Mouse (Mus musculus) MEL (cell line): ENCODE measurements around the gene Fgfr2. TPM values are rescaled to one million over a fixed set of nuclear protein-coding genes. Genes with fewer than 3 reads are reported as not detected.
"Not testable (repeated sequence)": the region's sequence is repeated elsewhere in the genome, so short reads cannot be mapped to it uniquely, and the experiment has no call there.

Experiments
- DNase-seq: peaks from one replicate; pipeline ENCODE4 v3.0.0; 2011; ENCODE audit warnings: low read depth, low spot score
- H3K27ac ChIP-seq: 2 replicates; pipeline ENCODE4 v1.5.1; 2012; ENCODE audit warnings: low read depth, mild to moderate bottlenecking, control low read depth, low read length, moderate library complexity; ENCODE audit not compliant: control insufficient read depth
- H3K27me3 ChIP-seq, 2 experiments: fragments of 150-350 bp in 1 of 2; sonication (generic) in 1 of 2; 2 replicates each; pipeline ENCODE4 v1.6.1; 2012; ENCODE audit warnings: low read length in 2 of 2, mild to moderate bottlenecking in 2 of 2, improper control_type of control experiment in 1 of 2, moderate library complexity in 1 of 2; ENCODE audit not compliant: insufficient read depth in 2 of 2, control insufficient read depth in 1 of 2
- H3K36me3 ChIP-seq, 2 experiments: 2 replicates each; pipeline ENCODE4 v1.6.1; 2012 to 2014; ENCODE audit warnings: low read length in 2 of 2, improper control_type of control experiment in 1 of 2, inconsistent platforms in 1 of 2, mild to moderate bottlenecking in 1 of 2; ENCODE audit not compliant: insufficient read depth in 2 of 2, control insufficient read depth in 1 of 2
- H3K4me1 ChIP-seq, 2 experiments: fragments of 150-350 bp in 1 of 2; sonication (generic) in 1 of 2; 2 replicates each; pipeline ENCODE4 v1.6.1; 2012; ENCODE audit warnings: low read length in 2 of 2, improper control_type of control experiment in 1 of 2, mild to moderate bottlenecking in 1 of 2; ENCODE audit not compliant: insufficient read depth in 2 of 2, control insufficient read depth in 1 of 2
- H3K4me3 ChIP-seq, 2 experiments: fragments of 150-350 bp in 1 of 2; sonication (generic) in 1 of 2; 2 replicates each; pipeline ENCODE4 v1.5.1; 2012; ENCODE audit warnings: low read depth in 2 of 2, low read length in 2 of 2, mild to moderate bottlenecking in 2 of 2, moderate library complexity in 2 of 2, control low read depth in 1 of 2, improper control_type of control experiment in 1 of 2; ENCODE audit not compliant: control insufficient read depth in 1 of 2, insufficient read depth in 1 of 2
- H3K79me2 ChIP-seq: 2 replicates; pipeline ENCODE4 v1.6.1; 2012; ENCODE audit warnings: mild to moderate bottlenecking, low read length, moderate library complexity; ENCODE audit not compliant: control insufficient read depth, poor library complexity, insufficient read depth
- H3K9ac ChIP-seq: 2 replicates; pipeline ENCODE4 v1.6.1; 2012; ENCODE audit warnings: low read depth, mild to moderate bottlenecking, control low read depth, low read length, moderate library complexity; ENCODE audit not compliant: control insufficient read depth, poor library complexity, severe bottlenecking
- H3K9me3 ChIP-seq: fragments of 150-350 bp; sonication (generic); replicated peaks from 2 replicates; pipeline ENCODE4 v1.6.1; 2012; ENCODE audit warnings: mild to moderate bottlenecking, low read length, improper control_type of control experiment, moderate library complexity; ENCODE audit not compliant: insufficient read depth
- CHD1 ChIP-seq: IDR thresholded peaks from 2 replicates; pipeline ENCODE4 v1.6.1; 2012; ENCODE audit warnings: low read depth, mild to moderate bottlenecking, inconsistent platforms, low read length, improper control_type of control experiment
- CHD2 ChIP-seq: IDR thresholded peaks from 2 replicates; pipeline ENCODE4 v1.6.1; 2011; ENCODE audit warnings: low read length, improper control_type of control experiment
- CTCF ChIP-seq, 3 experiments: IDR thresholded peaks in 2 of 3; conservative IDR thresholded peaks in 1 of 3; 2 replicates each; pipeline ENCODE4 v1.5.1; 2011 to 2012; ENCODE audit warnings: low read length in 3 of 3, low read depth in 2 of 3, mild to moderate bottlenecking in 2 of 3, improper control_type of control experiment in 1 of 3, inconsistent platforms in 1 of 3, mixed read lengths in 1 of 3, moderate library complexity in 1 of 3; ENCODE audit not compliant: control insufficient read depth in 1 of 3, insufficient read depth in 1 of 3, poor library complexity in 1 of 3, severe bottlenecking in 1 of 3
- E2F4 ChIP-seq: IDR thresholded peaks from 2 replicates; pipeline ENCODE4 v1.6.1; 2011; ENCODE audit warnings: low read depth, low read length, improper control_type of control experiment, borderline replicate concordance
- EP300 ChIP-seq, 2 experiments: IDR thresholded peaks; 2 replicates each; pipeline ENCODE4 v1.6.1; 2011; ENCODE audit warnings: improper control_type of control experiment in 2 of 2, low read length in 2 of 2, low read depth in 1 of 2, mild to moderate bottlenecking in 1 of 2
- GATA1 ChIP-seq: IDR thresholded peaks from 2 replicates; pipeline ENCODE4 v1.6.1; 2011; ENCODE audit warnings: low read depth, low read length, improper control_type of control experiment
- JUND ChIP-seq: IDR thresholded peaks from 2 replicates; pipeline ENCODE4 v1.6.1; 2011; ENCODE audit warnings: low read depth, mild to moderate bottlenecking, improper control_type of control experiment, low read length
- MAX ChIP-seq: IDR thresholded peaks from 2 replicates; pipeline ENCODE4 v1.6.1; 2011; ENCODE audit warnings: low read length, improper control_type of control experiment
- MEF2A ChIP-seq: IDR thresholded peaks from 2 replicates; pipeline ENCODE4 v1.6.1; 2014; ENCODE audit warnings: low read depth, mild to moderate bottlenecking, inconsistent platforms, low read length, improper control_type of control experiment; ENCODE audit not compliant: poor library complexity, insufficient replicate concordance, severe bottlenecking; ENCODE audit errors: extremely low read depth
- MXI1 ChIP-seq: IDR thresholded peaks from 2 replicates; pipeline ENCODE4 v1.6.1; 2011; ENCODE audit warnings: mild to moderate bottlenecking, low read depth, low read length, improper control_type of control experiment
- NELFE ChIP-seq: IDR thresholded peaks from 2 replicates; pipeline ENCODE4 v1.6.1; 2011; ENCODE audit warnings: low read depth, low read length, improper control_type of control experiment
- NRF1 ChIP-seq: IDR thresholded peaks from 2 replicates; pipeline ENCODE4 v1.6.1; 2014; ENCODE audit warnings: low read depth, mild to moderate bottlenecking, inconsistent platforms, low read length, improper control_type of control experiment, moderate library complexity; ENCODE audit not compliant: poor library complexity, insufficient read depth, severe bottlenecking
- POLR2A ChIP-seq, 2 experiments: IDR thresholded peaks; 2 replicates each; pipeline ENCODE4 v1.6.1; 2011 to 2012; ENCODE audit warnings: low read length in 2 of 2, mild to moderate bottlenecking in 2 of 2, control low read depth in 1 of 2, improper control_type of control experiment in 1 of 2, low read depth in 1 of 2, moderate library complexity in 1 of 2; ENCODE audit not compliant: control insufficient read depth in 1 of 2, insufficient read depth in 1 of 2, poor library complexity in 1 of 2
- POLR2AphosphoS2 ChIP-seq: IDR thresholded peaks from 2 replicates; pipeline ENCODE4 v1.6.1; 2011; ENCODE audit warnings: low read length, improper control_type of control experiment
- POLR2AphosphoS5 ChIP-seq: IDR thresholded peaks from 2 replicates; pipeline ENCODE4 v1.6.1; 2012; ENCODE audit warnings: low read depth, borderline replicate concordance, mild to moderate bottlenecking, inconsistent platforms, low read length, moderate library complexity, mixed read lengths
- RAD21 ChIP-seq: IDR thresholded peaks from 2 replicates; pipeline ENCODE4 v1.6.1; 2011; ENCODE audit warnings: mild to moderate bottlenecking, low read depth, low read length, improper control_type of control experiment
- SMC3 ChIP-seq: IDR thresholded peaks from 2 replicates; pipeline ENCODE4 v1.6.1; 2011; ENCODE audit warnings: low read depth, low read length, improper control_type of control experiment
- TBP ChIP-seq: IDR thresholded peaks from 2 replicates; pipeline ENCODE4 v1.8.0; 2011; ENCODE audit warnings: low read depth, low read length, improper control_type of control experiment
- USF1 ChIP-seq: IDR thresholded peaks from 2 replicates; pipeline ENCODE4 v1.6.1; 2014; ENCODE audit warnings: low read depth, mild to moderate bottlenecking, inconsistent platforms, low read length, improper control_type of control experiment, moderate library complexity
- ZKSCAN1 ChIP-seq: IDR thresholded peaks from 2 replicates; pipeline ENCODE4 v1.6.1; 2012; ENCODE audit warnings: low read depth, mild to moderate bottlenecking, inconsistent platforms, low read length, improper control_type of control experiment, moderate library complexity
- ZNF384 ChIP-seq: IDR thresholded peaks from 2 replicates; pipeline ENCODE4 v1.6.1; 2012; ENCODE audit warnings: low read depth, mild to moderate bottlenecking, inconsistent platforms, low read length, improper control_type of control experiment
- polyA plus RNA-seq, 2 experiments: library from polyadenylated mRNA; stranded (reverse) in 1 of 2; unstranded in 1 of 2; fragments of >175 nt in 1 of 2; fragments of >200 nt in 1 of 2; gene quantifications; 2 replicates each; pipeline versions ENCODE4 v1.2.1 to v1.2.4; 2012; ENCODE audit warnings: low replicate concordance in 2 of 2, low read depth in 1 of 2; ENCODE audit not compliant: insufficient read length in 2 of 2, insufficient read depth in 1 of 2, missing spikeins in 1 of 2
- total RNA-seq: library from RNA; depleted of rRNA; stranded (reverse); fragments of 300-350 nt; gene quantifications from 2 replicates; pipeline ENCODE4 v1.2.3, GENCODE M21; 2012

Gene Fgfr2
- total and polyA plus RNA-seq, 3 experiments = not detected

DNA sequence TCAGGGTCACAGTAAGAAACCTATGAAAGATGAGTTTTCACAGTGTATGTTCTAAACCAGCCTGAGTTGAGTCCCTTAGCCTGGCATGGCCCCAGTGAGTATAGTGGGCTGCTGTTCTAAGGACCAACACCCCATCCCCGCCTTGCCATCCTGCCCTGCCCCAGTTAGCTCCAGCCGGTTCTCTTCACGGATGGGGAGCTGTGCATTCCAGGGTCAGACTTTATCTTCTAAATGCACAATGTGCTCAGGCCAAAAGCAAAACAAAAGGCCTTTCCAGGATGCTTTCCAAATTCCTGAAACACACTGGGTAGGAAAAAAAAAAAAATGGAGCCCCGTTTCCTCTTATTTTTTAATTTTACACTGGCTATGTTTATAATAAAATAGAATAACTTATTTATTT lies 23.9 kb downstream of the Fgfr2 start:
- peaks cover 24% of the 10 kb centered on the region for H3K79me2 ChIP-seq
- DNase-seq = no peak
- no peaks in the 10 kb centered on the region for H3K4me1 ChIP-seq
- TF ChIP-seq GATA1 (no peak), MXI1 (no peak), CHD1 (no peak), ZKSCAN1 (no peak), POLR2AphosphoS2 (no peak), NELFE (no peak), TBP (no peak), MAX (no peak), EP300 (IDR thresholded peaks at IDR 0.05; ENCODE audit: low read depth in 1 of 2, low read length in 2 of 2) (no peak), RAD21 (no peak), MEF2A (no peak), SMC3 (no peak), CHD2 (no peak), POLR2A (IDR thresholded peaks at IDR 0.05; ENCODE audit: control insufficient read depth in 1 of 2, insufficient read depth in 1 of 2, low read depth in 1 of 2, low read length in 2 of 2, poor library complexity in 1 of 2) (no peak), ZNF384 (no peak), CTCF (IDR thresholded peaks at IDR 0.05 in 2 of 3, conservative IDR thresholded peaks at IDR 0.05 in 1 of 3; ENCODE audit: control insufficient read depth in 1 of 3, insufficient read depth in 1 of 3, low read depth in 2 of 3, low read length in 3 of 3, poor library complexity in 1 of 3, severe bottlenecking in 1 of 3) (no peak), JUND (no peak), USF1 (no peak)
- peaks cover 0 to 1% of the 10 kb centered on the region in 2 experiments; a peak in 1 of 4 replicates for H3K36me3 ChIP-seq
- no peak overlapping the region for H3K4me3 ChIP-seq
- no peak overlapping the region for H3K9ac ChIP-seq
- H3K27me3 ChIP-seq = no peaks in the 10 kb centered on the region
- no peaks in the 10 kb centered on the region for H3K9me3 ChIP-seq
- H3K27ac ChIP-seq = no peak overlapping the region

- no peak for DNase-seq
- peaks cover 0 to 1% of the 10 kb centered on the region in 2 experiments; a peak in 1 of 4 replicates for H3K36me3 ChIP-seq
These were observed 24.9 kb downstream of the Fgfr2 start for GRCm38 (mm10) chr7:133098118-133098793.

GRCm38 (mm10) chr7:133095610-133096009 lies 27.5 kb downstream of the Fgfr2 start:
- not testable (repeated sequence) for DNase-seq, H3K9me3 ChIP-seq, H3K9ac ChIP-seq, H3K36me3 ChIP-seq, H3K27me3 ChIP-seq, H3K27ac ChIP-seq, H3K4me1 ChIP-seq, H3K4me3 ChIP-seq
- peaks cover 16% of the 10 kb centered on the region; the same call in 1 of the 2 replicates for H3K79me2 ChIP-seq

More at GRCm38 (mm10) chr7:133098118-133098793, 24.9 kb downstream of the Fgfr2 start:
- Histone ChIP-seq H3K4me3 (no peak overlapping the region), H3K27ac (no peak overlapping the region), H3K9ac (no peak overlapping the region), H3K4me1 (no peaks in the 10 kb centered on the region), H3K79me2 (peaks cover 19% of the 10 kb centered on the region; the same call in 1 of the 2 replicates), H3K9me3 (no peaks in the 10 kb centered on the region), H3K27me3 (no peaks in the 10 kb centered on the region)
- TF ChIP-seq POLR2AphosphoS5 (no peak), E2F4 (no peak), NRF1 (no peak), CHD2 (no peak)
